Mouse (Mus musculus) thymus, adult 2 months (tissue): ENCODE results near the gene Hand1.

Experiments used
- CTCF ChIP-seq: fragments of 200-500 bp; IDR thresholded peaks from 2 replicates; pipeline ENCODE4 v1.5.1; 2012; ENCODE audit warnings: mild to moderate bottlenecking, control low read depth, low read length, moderate library complexity, borderline replicate concordance; ENCODE audit not compliant: control insufficient read depth, poor library complexity, insufficient read depth; ENCODE audit errors: extremely low read depth
- POLR2A ChIP-seq: fragments of 200-500 bp; IDR thresholded peaks from 2 replicates; pipeline ENCODE4 v1.6.1; 2012; ENCODE audit warnings: mild to moderate bottlenecking, low read length, control low read depth, moderate library complexity; ENCODE audit not compliant: control insufficient read depth, poor library complexity, insufficient read depth; ENCODE audit errors: extremely low read depth

- TF ChIP-seq CTCF (no peak), POLR2A (no peak)
These were observed 30.1 kb downstream of the Hand1 start for GRCm38 (mm10) chr11:57802511-57802870.
